Comparison of ENCODE assay signal across 8 mouse cellular contexts in the genomic region with DNA sequence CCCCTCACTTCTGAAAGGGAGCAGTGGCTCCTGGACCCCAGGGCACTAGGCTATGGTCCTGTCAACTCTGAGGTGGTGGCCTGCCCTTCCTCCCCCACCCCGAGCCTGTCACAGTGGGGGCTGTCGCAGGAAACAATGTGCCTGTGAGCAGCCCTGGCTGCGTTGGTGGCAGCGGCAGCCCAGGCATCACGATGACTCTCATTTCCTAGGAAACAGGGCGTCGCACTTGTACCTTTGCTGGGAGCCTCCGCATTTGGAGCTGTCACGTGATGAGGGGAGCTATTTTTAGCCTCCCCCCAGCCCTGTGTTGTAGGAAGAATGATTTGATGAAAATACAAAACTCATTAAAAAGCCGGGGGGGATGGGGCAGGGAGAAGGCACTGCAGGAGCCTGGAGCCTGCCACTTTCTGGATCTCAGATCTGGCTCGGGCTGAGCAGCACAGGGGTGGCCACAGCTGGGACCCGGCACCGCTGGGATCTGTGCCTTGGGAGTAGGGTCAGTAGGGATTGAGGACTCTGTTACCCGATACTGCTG.
DNase-seq lines count a peak whose midpoint lies in the region; ATAC-seq and TF ChIP-seq lines count a peak whose summit lies in the region.

No protein-coding gene starts in this region.

- peak overlapping the region; percentile 37 for H3K4me3 ChIP-seq in gastrocnemius, adult 2 months
- H3K4me3 ChIP-seq in neural tube, embryonic 12.5 days, result no peak overlapping the region

- 3% methylated on average over 14 of the region's 14 CpGs for WGBS in neural tube, embryonic 12.5 days

- TF ChIP-seq CTCF in gastrocnemius, adult 2 months (IDR thresholded peaks at IDR 0.05), result no peak

- H3K4me1 ChIP-seq in neural tube, embryonic 12.5 days, result peaks cover 33% of the 10 kb centered on the region

- H3K36me3 ChIP-seq in neural tube, embryonic 12.5 days, result no peaks in the 10 kb centered on the region

- no peak overlapping the region for H3K9ac ChIP-seq in neural tube, embryonic 12.5 days

- no peak overlapping the region for H3K27ac ChIP-seq in gastrocnemius, adult 2 months
- H3K27ac ChIP-seq in neural tube, embryonic 12.5 days, result no peak overlapping the region

- ATAC-seq in frontal cortex, adult (ENCODE audit: low TSS enrichment), result peak; percentile 94
- ATAC-seq in neural tube, embryonic 12.5 days (ENCODE audit: low FRiP score, low read depth), result peak; percentile 49; the same call in 1 of the 2 replicates

- intact Hi-C loops in gastrocnemius, adult 2 months (cut with DNase I), result no loop called here
- intact Hi-C loops in left cerebral cortex, postnatal 14 days (cut with DNase I), result no loop called here

- H3K4me2 ChIP-seq in neural tube, embryonic 12.5 days (replicated peaks), result peak overlapping the region; percentile 36; the same call in 1 of the 2 replicates

- no peak for DNase-seq in gastrocnemius, adult 2 months
- no peak for DNase-seq in gastrocnemius, postnatal 4 days (ENCODE audit: low spot score in 2 of 2)
- peak; percentile 38 for DNase-seq in kidney, adult 18-20 months
- peak; percentile 93 to 97 for DNase-seq in left cerebral cortex, postnatal 14 days (ENCODE audit: low spot score in 2 of 2)
- no peak for DNase-seq in urinary bladder, postnatal 36 days (ENCODE audit: low spot score in 2 of 2)
- DNase-seq in thymus, postnatal 4 days, result no peak

- H3K9me3 ChIP-seq in neural tube, embryonic 12.5 days, result no peaks in the 10 kb centered on the region

- H3K27me3 ChIP-seq in neural tube, embryonic 12.5 days (replicated peaks), result peaks cover 25% of the 10 kb centered on the region

Comparison
In these comparisons a context has a peak if more than half of its experiments do, and no peak if none do; other contexts are left out.
1. DNase-seq: peak in kidney, adult 18-20 months (single experiment) and left cerebral cortex, postnatal 14 days (2 of 2); none in gastrocnemius, adult 2 months (single experiment), gastrocnemius, postnatal 4 days (0 of 2), urinary bladder, postnatal 36 days (0 of 2) and thymus, postnatal 4 days (single experiment).